Mouse (Mus musculus): ENCODE data around the gene Ssh2. TPM values are rescaled to one million over a fixed set of nuclear protein-coding genes. Genes with fewer than 3 reads are reported as not detected.

Ssh2 gene
- polyA plus RNA-seq, 1 experiment from 2014 or later = 2.7 TPM

- no peaks in the 10 kb centered on the region for H3K9me3 ChIP-seq (ENCODE audit: control insufficient read depth)
- peak; percentile 46; the same call in 1 of the 2 replicates for ATAC-seq
- no peak within 1 kb of the TSS for H3K27ac ChIP-seq (ENCODE audit: low read depth, low read length)
- H3K36me3 ChIP-seq (ENCODE audit: control insufficient read depth, insufficient read depth) = no peaks in the 10 kb centered on the region
- TF ChIP-seq CTCF (IDR thresholded peaks at IDR 0.05; ENCODE audit: low read depth) = no peak
- H3K4me3 ChIP-seq (ENCODE audit: low read depth, low read length) = peak within 1 kb of the TSS; percentile 57
- peak within 1 kb of the TSS; percentile 96 for H3K4me2 ChIP-seq (replicated peaks; ENCODE audit: low read depth)
- 1% methylated on average over 70 of the region's 73 CpGs for WGBS
- H3K9ac ChIP-seq (ENCODE audit: low read depth, low read length) = 0 out of 2 replicates have a peak within 1 kb of the TSS, but pooled peaks have one; percentile 1
- peaks cover 41% of the 10 kb centered on the region for H3K27me3 ChIP-seq (replicated peaks; ENCODE audit: control insufficient read depth, insufficient read depth, low read length)
- no peaks in the 10 kb centered on the region; the same call in 1 of the 2 replicates for H3K4me1 ChIP-seq (replicated peaks; ENCODE audit: control insufficient read depth, insufficient read depth, low read length)
These were observed 246.4 kb downstream of the Ssh2 start, which contains the start of gene Coro6 for GRCm38 (mm10) chr11:77462283-77463100. Gene Coro6 (plus strand): TSS chr11:77462411.

DNA sequence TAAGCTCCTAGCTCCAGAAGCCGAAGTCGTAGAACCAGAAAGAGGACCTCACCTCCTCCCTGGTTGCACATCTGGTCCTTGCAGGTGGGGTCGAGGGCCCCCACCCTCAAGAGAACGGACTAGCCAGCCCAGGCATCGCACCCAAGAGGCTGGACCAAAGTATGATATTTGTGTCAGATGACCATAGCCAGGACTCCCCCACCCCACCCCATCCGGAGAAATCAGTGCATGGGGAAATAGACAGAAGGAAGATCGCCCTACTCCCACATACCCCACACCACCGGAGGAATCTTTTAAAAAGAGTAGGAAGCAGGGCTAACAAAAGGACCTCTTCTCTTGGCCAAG, 247.0 kb downstream of the Ssh2 start:
- peak overlapping the region; percentile 57 for H3K4me3 ChIP-seq (ENCODE audit: low read depth, low read length)
- H3K27me3 ChIP-seq (replicated peaks; ENCODE audit: control insufficient read depth, insufficient read depth, low read length) = peaks cover 46% of the 10 kb centered on the region

DNA sequence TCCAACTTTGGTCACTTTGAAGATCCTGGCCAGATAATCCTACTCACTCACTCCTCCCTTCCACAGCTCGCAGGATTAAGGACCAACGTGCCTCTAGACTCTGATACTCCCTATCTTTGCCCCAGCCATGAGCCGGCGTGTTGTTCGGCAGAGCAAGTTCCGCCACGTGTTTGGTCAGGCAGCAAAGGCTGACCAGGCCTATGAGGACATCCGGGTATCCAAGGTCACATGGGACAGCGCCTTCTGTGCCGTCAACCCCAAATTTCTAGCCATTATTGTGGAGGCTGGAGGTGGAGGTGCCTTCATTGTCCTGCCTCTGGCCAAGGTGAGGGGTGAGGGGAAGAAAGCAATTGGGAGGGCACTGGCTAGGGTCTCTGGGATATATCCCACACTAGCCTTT, 247.7 kb downstream of the Ssh2 start:
- no peak for TF ChIP-seq CTCF (IDR thresholded peaks at IDR 0.05; ENCODE audit: low read depth)
- WGBS = 73% methylated on average over 10 of the region's 10 CpGs
- peaks cover 50% of the 10 kb centered on the region for H3K27me3 ChIP-seq (replicated peaks; ENCODE audit: control insufficient read depth, insufficient read depth, low read length)

More for the DNA sequence above, 247.0 kb downstream of the Ssh2 start:
- no peak overlapping the region for H3K9ac ChIP-seq (ENCODE audit: low read depth, low read length)
- peak overlapping the region; percentile 96 for H3K4me2 ChIP-seq (replicated peaks; ENCODE audit: low read depth)
- no peaks in the 10 kb centered on the region; the same call in 1 of the 2 replicates for H3K4me1 ChIP-seq (replicated peaks; ENCODE audit: control insufficient read depth, insufficient read depth, low read length)
- no peak overlapping the region for H3K27ac ChIP-seq (ENCODE audit: low read depth, low read length)
- 45% methylated on average over 8 of the region's 8 CpGs for WGBS
- no peak for TF ChIP-seq CTCF (IDR thresholded peaks at IDR 0.05; ENCODE audit: low read depth)
- ATAC-seq = no peak
- H3K36me3 ChIP-seq (ENCODE audit: control insufficient read depth, insufficient read depth) = no peaks in the 10 kb centered on the region
- no peaks in the 10 kb centered on the region for H3K9me3 ChIP-seq (ENCODE audit: control insufficient read depth)

DNA sequence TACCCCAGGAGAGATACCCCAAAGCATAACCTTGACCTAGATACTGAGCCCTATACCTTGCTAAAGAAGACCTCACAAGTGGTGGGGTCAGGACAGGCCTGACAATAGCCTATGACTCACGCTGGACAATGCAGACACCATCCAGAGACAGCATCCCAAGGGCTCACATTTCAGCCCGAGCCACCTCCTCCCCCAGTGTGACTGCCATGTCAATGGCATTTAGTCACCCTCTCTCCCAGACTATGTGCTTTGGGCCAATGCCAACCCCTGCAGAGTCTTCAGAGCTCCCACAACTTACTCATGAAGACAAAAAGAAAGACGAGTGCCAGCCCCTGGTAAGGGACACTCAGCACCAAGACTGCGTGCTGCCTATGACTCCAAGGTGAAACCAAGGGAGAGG, 248.6 kb downstream of the Ssh2 start:
- WGBS = 67% methylated on average over 4 of the region's 4 CpGs
- Histone ChIP-seq H3K4me3 (ENCODE audit: low read depth, low read length) (no peak overlapping the region), H3K4me1 (replicated peaks; ENCODE audit: control insufficient read depth, insufficient read depth, low read length) (no peaks in the 10 kb centered on the region; the same call in 1 of the 2 replicates), H3K4me2 (replicated peaks; ENCODE audit: low read depth) (no peak overlapping the region), H3K27ac (ENCODE audit: low read depth, low read length) (no peak overlapping the region), H3K9me3 (ENCODE audit: control insufficient read depth) (no peaks in the 10 kb centered on the region), H3K27me3 (replicated peaks; ENCODE audit: control insufficient read depth, insufficient read depth, low read length) (peaks cover 50% of the 10 kb centered on the region), H3K36me3 (ENCODE audit: control insufficient read depth, insufficient read depth) (no peaks in the 10 kb centered on the region), H3K9ac (ENCODE audit: low read depth, low read length) (no peak overlapping the region)
- no peak for ATAC-seq
- no peak for TF ChIP-seq CTCF (IDR thresholded peaks at IDR 0.05; ENCODE audit: low read depth)

More for the DNA sequence above, 247.7 kb downstream of the Ssh2 start:
- no peak overlapping the region for H3K9ac ChIP-seq (ENCODE audit: low read depth, low read length)
- no peaks in the 10 kb centered on the region for H3K9me3 ChIP-seq (ENCODE audit: control insufficient read depth)
- H3K4me1 ChIP-seq (replicated peaks; ENCODE audit: control insufficient read depth, insufficient read depth, low read length) = no peaks in the 10 kb centered on the region; the same call in 1 of the 2 replicates
- no peaks in the 10 kb centered on the region for H3K36me3 ChIP-seq (ENCODE audit: control insufficient read depth, insufficient read depth)
- H3K4me3 ChIP-seq (ENCODE audit: low read depth, low read length) = no peak overlapping the region
- no peak overlapping the region for H3K27ac ChIP-seq (ENCODE audit: low read depth, low read length)
- no peak overlapping the region for H3K4me2 ChIP-seq (replicated peaks; ENCODE audit: low read depth)
- ATAC-seq = no peak

DNA sequence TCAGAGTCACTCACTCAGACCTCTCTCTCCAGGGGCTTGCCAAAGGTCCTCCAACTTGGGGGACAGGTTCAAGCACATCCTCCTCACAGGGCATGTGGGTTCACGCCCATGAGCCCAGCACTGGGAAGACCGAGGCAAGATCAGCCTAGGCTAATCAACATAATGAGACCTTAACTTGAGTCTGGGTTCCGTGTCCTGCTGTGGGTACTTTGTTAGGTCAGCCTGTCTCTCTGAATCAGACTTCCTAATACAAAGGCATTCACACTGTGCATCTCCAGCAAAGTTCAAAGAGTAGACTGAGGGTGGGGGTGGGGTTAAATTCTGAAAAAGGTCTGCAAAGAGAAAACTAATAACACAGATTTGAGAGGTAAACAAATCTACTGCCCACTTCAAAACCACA, 249.0 kb downstream of the Ssh2 start:
- no peak overlapping the region for H3K4me2 ChIP-seq (replicated peaks; ENCODE audit: low read depth)
- no peak overlapping the region for H3K4me3 ChIP-seq (ENCODE audit: low read depth, low read length)
- 76% methylated on average over 3 of the region's 3 CpGs for WGBS
- no peak overlapping the region for H3K9ac ChIP-seq (ENCODE audit: low read depth, low read length)
- H3K36me3 ChIP-seq (ENCODE audit: control insufficient read depth, insufficient read depth) = no peaks in the 10 kb centered on the region
- no peak for TF ChIP-seq CTCF (IDR thresholded peaks at IDR 0.05; ENCODE audit: low read depth)
- ATAC-seq = no peak
- no peaks in the 10 kb centered on the region for H3K9me3 ChIP-seq (ENCODE audit: control insufficient read depth)
- no peak overlapping the region for H3K27ac ChIP-seq (ENCODE audit: low read depth, low read length)
- no peaks in the 10 kb centered on the region; the same call in 1 of the 2 replicates for H3K4me1 ChIP-seq (replicated peaks; ENCODE audit: control insufficient read depth, insufficient read depth, low read length)
- H3K27me3 ChIP-seq (replicated peaks; ENCODE audit: control insufficient read depth, insufficient read depth, low read length) = peaks cover 50% of the 10 kb centered on the region

DNA sequence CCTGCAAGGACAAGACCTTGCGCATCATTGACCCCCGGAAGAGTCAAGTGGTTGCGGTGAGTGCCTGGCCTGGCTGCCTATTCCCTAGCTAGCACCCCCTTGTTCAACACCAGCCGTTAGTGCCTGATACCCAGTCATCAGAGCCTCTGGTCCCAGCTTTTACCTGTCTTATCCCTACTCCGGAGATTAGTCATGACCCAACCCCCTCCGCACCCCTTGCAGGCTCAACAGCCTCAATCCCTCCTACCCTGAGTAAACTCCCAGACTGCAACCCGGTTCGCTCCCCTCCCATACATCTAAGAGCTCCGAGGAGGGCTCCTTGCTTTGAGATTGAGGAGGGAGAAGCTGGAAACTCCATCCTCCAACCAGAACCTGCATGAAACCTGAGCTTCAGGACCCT, 250.5 kb downstream of the Ssh2 start:
- no peak for ATAC-seq
- no peak overlapping the region for H3K27ac ChIP-seq (ENCODE audit: low read depth, low read length)
- TF ChIP-seq CTCF (IDR thresholded peaks at IDR 0.05; ENCODE audit: low read depth) = no peak
- WGBS = 36% methylated on average over 9 of the region's 9 CpGs
- no peaks in the 10 kb centered on the region; the same call in 1 of the 2 replicates for H3K4me1 ChIP-seq (replicated peaks; ENCODE audit: control insufficient read depth, insufficient read depth, low read length)
- H3K9me3 ChIP-seq (ENCODE audit: control insufficient read depth) = no peaks in the 10 kb centered on the region
- peaks cover 47% of the 10 kb centered on the region for H3K27me3 ChIP-seq (replicated peaks; ENCODE audit: control insufficient read depth, insufficient read depth, low read length)
- no peak overlapping the region for H3K4me3 ChIP-seq (ENCODE audit: low read depth, low read length)
- H3K9ac ChIP-seq (ENCODE audit: low read depth, low read length) = no peak overlapping the region
- peaks cover 6% of the 10 kb centered on the region; the same call in 1 of the 2 replicates for H3K36me3 ChIP-seq (ENCODE audit: control insufficient read depth, insufficient read depth)
- 0 out of 2 replicates have a peak overlapping the region, but pooled peaks have one; percentile 56 for H3K4me2 ChIP-seq (replicated peaks; ENCODE audit: low read depth)
